Comparison of ENCODE assay signal across 15 mouse cellular contexts in the genomic region with DNA sequence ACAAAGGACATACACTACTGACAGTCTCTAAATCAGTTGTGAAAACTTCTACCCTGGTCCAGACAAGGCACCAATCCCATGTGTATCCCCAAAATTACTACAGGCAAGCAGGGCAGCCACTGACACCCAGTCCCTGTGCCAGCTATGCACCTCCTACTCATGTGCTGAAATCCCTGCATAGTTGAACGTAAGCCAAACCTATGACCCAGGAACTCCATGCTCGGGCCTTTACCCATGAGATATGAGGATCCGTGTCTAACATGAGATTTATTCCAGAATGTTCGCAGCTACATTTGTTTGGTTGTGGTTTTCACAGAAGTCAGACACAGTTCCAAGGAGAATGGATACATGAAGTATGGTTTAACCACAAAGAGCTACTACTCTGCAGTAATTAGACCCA. TPM values are rescaled to one million over a fixed set of nuclear protein-coding genes. Genes with fewer than 3 reads are reported as not detected.
DNase-seq lines count a peak whose midpoint lies in the region; TF ChIP-seq lines count a peak whose summit lies in the region.
"Had no signal": no experiment of that assay in that cellular context is flagged by ENCODE, and none has a peak within 500 bp of the region (broad histone marks: within the 10 kb centered on the region; RNA-seq: fewer than 3 reads in every experiment).

No protein-coding gene starts in this region.

- no peak for TF ChIP-seq POLR2A in kidney, adult 2 months (IDR thresholded peaks at IDR 0.05; ENCODE audit: low read depth, low read length)

- no peak for TF ChIP-seq CTCF in kidney, adult 2 months (conservative IDR thresholded peaks at IDR 0.05; ENCODE audit: insufficient read depth, insufficient read length, low read depth, low read length)
- no peak for TF ChIP-seq CTCF in left cerebral cortex, adult 2 months (IDR thresholded peaks at IDR 0.05)

- no peak overlapping the region for H3K4me3 ChIP-seq in kidney, adult 2 months (ENCODE audit: insufficient read depth, low read depth, low read length)
- no peak overlapping the region for H3K4me3 ChIP-seq in left cerebral cortex, adult 2 months

- intact Hi-C loops in heart, postnatal 25 days (cut with DNase I) = no loop called here
- intact Hi-C loops in left cerebral cortex, adult 2 months (cut with DNase I) = no loop called here

- no peak overlapping the region for H3K27ac ChIP-seq in kidney, adult 2 months (ENCODE audit: insufficient read depth, low read depth, low read length)
- no peak overlapping the region for H3K27ac ChIP-seq in left cerebral cortex, adult 2 months
- H3K27ac ChIP-seq: liver, embryonic 14.5 days had no signal

- H3K36me3 ChIP-seq in kidney, adult 2 months (ENCODE audit: control insufficient read depth, insufficient read depth, low read length) = no peaks in the 10 kb centered on the region

- H3K4me1 ChIP-seq in kidney, adult 2 months (ENCODE audit: control insufficient read depth, insufficient read depth, low read length) = peaks cover 21% of the 10 kb centered on the region

- peak; percentile 36 to 47 for DNase-seq in heart, adult 18-20 months
- DNase-seq in heart, postnatal 25 days (ENCODE audit: low spot score) = no peak
- DNase-seq in kidney, adult 2 months = peak; percentile 73
- no peak for DNase-seq in kidney, postnatal 10 days
- DNase-seq in adipocyte (ENCODE audit: low spot score) = peak; percentile 63
- DNase-seq in kidney, postnatal 14 days = peak; percentile 60
- DNase-seq in left cerebral cortex, adult 2 months (ENCODE audit: extremely low spot score in 1 of 2, low spot score in 2 of 2) = no peak
- DNase-seq: cerebellum, adult 9-10 months had no signal

- no peaks in the 10 kb centered on the region for H3K27me3 ChIP-seq in kidney, adult 2 months (replicated peaks; ENCODE audit: control insufficient read depth, insufficient read depth, low read length)
- H3K27me3 ChIP-seq: CH12.LX had no signal

- 33% methylated on average over 4 of the region's 4 CpGs for WGBS in kidney, adult 2 months

RNA-seq across cellular contexts. Expression of gene 1700019N19Rik, which starts 45.5 kb away (rescaled TPM):
- total RNA-seq in heart, adult 18-20 months (2021) = not detected
- total RNA-seq in heart, postnatal 25 days (2021) = not detected
- polyA plus RNA-seq in kidney, adult 2 months (2012; rRNA removed) = 0.16 TPM in 2 replicates
- not detected for total RNA-seq in left cerebral cortex, adult 2 months (2021)
- total RNA-seq: hematopoietic stem cell, adult 5-6 weeks; megakaryocyte-erythroid progenitor cell, adult 5-6 weeks had no signal
- polyA plus RNA-seq: embryonic facial prominence, embryonic 11.5 days; large intestine, adult 2 months; liver, embryonic 14.5 days; small intestine, adult 2 months had no signal

Comparison
In these comparisons a context has a peak if more than half of its experiments do, and no peak if none do; other contexts are left out.
1. DNase-seq: peak in heart, adult 18-20 months (2 of 2), kidney, adult 2 months (single experiment), adipocyte (single experiment) and kidney, postnatal 14 days (single experiment); none in heart, postnatal 25 days (single experiment), kidney, postnatal 10 days (single experiment) and left cerebral cortex, adult 2 months (0 of 2).